Mouse (Mus musculus) heart, adult 2 months (tissue): ENCODE results near the gene Ipo4. TPM values are rescaled to one million over a fixed set of nuclear protein-coding genes. Genes with fewer than 3 reads are reported as not detected.

ENCODE experiments used
- DNase-seq, 2 experiments: peaks; one replicate each; pipeline ENCODE4 v3.0.0; 2021
- H3K27ac ChIP-seq: fragments of 200-600 bp; 2 replicates; pipeline ENCODE4 v1.8.1; 2022
- H3K27me3 ChIP-seq: fragments of 200-500 bp; 2 replicates; pipeline ENCODE4 v1.6.1; 2012; ENCODE audit warnings: mild to moderate bottlenecking, low read length, inconsistent platforms, mixed read lengths; ENCODE audit not compliant: control insufficient read depth, insufficient read depth
- H3K36me3 ChIP-seq: fragments of 200-500 bp; 2 replicates; pipeline ENCODE4 v1.6.1; 2012; ENCODE audit warnings: low read length, inconsistent platforms; ENCODE audit not compliant: control insufficient read depth, insufficient read depth
- H3K4me1 ChIP-seq: fragments of 200-500 bp; 2 replicates; pipeline ENCODE4 v1.6.1; 2011; ENCODE audit warnings: low read length; ENCODE audit not compliant: control insufficient read depth, insufficient read depth
- H3K4me3 ChIP-seq: fragments of 200-600 bp; 2 replicates; pipeline ENCODE4 v1.8.1; 2022
- H3K79me2 ChIP-seq: fragments of 200-500 bp; replicated peaks from 2 replicates; pipeline ENCODE4 v1.6.1; 2012; ENCODE audit warnings: mild to moderate bottlenecking, inconsistent platforms, low read length, moderate library complexity, mixed read lengths; ENCODE audit not compliant: control insufficient read depth, insufficient read depth
- H3K9ac ChIP-seq: fragments of 200-500 bp; 2 replicates; pipeline ENCODE4 v1.6.1; 2012; ENCODE audit warnings: low read depth, mild to moderate bottlenecking, control low read depth, inconsistent platforms, low read length, mixed read lengths
- CTCF ChIP-seq: fragments of 200-600 bp; IDR thresholded peaks from 2 replicates; pipeline ENCODE4 v1.8.1; 2022; ENCODE audit warnings: antibody characterized with exemption, mild to moderate bottlenecking, moderate library complexity
- EP300 ChIP-seq: fragments of 200-500 bp; IDR thresholded peaks from 2 replicates; pipeline ENCODE4 v1.6.1; 2011; ENCODE audit warnings: low read depth, low read length, control low read depth; ENCODE audit not compliant: insufficient read depth
- POLR2A ChIP-seq: fragments of 200-500 bp; IDR thresholded peaks from 2 replicates; pipeline ENCODE4 v1.6.1; 2011; ENCODE audit warnings: mild to moderate bottlenecking, low read depth, low read length, control low read depth; ENCODE audit not compliant: insufficient read depth
- WGBS: fragments of 180-500 bp; shearing (Covaris S2); methylation state at CpG from one replicate; pipeline ENCODE4 v1.1.7; 2018; 5-methylcytosine and 5-hydroxymethylcytosine counted together
- intact Hi-C: fragments of 180-260 bp; cut with DNase I; formaldehyde crosslinking; loops from one replicate; pipeline ENCODE4 v1.15.1; 2025
- polyA plus RNA-seq: library from polyadenylated mRNA; depleted of rRNA; stranded (reverse); fragments of >200 nt; gene quantifications from 2 replicates; pipeline ENCODE4 v1.2.3, GENCODE M21; 2012; rRNA removed
- total RNA-seq, 2 experiments: library from RNA; stranded (reverse); gene quantifications; 2 replicates each; pipeline ENCODE4 v1.2.3; 2021

Gene Ipo4
- total and polyA plus RNA-seq, 3 experiments: 51.3 to 68.2 (median 64.1) TPM

GRCm38 (mm10) chr14:55579511-55580496 lies 56.0 kb downstream of the Ipo4 start:
- H3K27me3 ChIP-seq: no peaks in the 10 kb centered on the region
- peaks cover 3% of the 10 kb centered on the region; the same call in 1 of the 2 replicates for H3K4me1 ChIP-seq
- no peaks in the 10 kb centered on the region for H3K36me3 ChIP-seq
- peak; percentile 33; the same call in 1 of the 2 replicates for TF ChIP-seq POLR2A
- no peak for TF ChIP-seq CTCF
- H3K4me3 ChIP-seq: no peak overlapping the region
- DNase-seq: no peak
- H3K79me2 ChIP-seq: 0 out of 2 replicates have a peak, but pooled peaks cover 4% of the 10 kb centered on the region
- 85% methylated on average over 23 of the region's 23 CpGs for WGBS
- no peak overlapping the region for H3K9ac ChIP-seq
- H3K27ac ChIP-seq: no peak overlapping the region
- intact Hi-C loops: no loop called here

- H3K9ac ChIP-seq: peak overlapping the region; percentile 95
- intact Hi-C loops: loop anchor here (1.0 kb wide), 1 partner anchor 18 kb away; the partner anchor contains the start of genes A730061H03Rik and Dcaf11
- WGBS: 23% methylated on average over 6 of the region's 6 CpGs
- 0 out of 2 replicates have a peak, but pooled peaks cover 4% of the 10 kb centered on the region for H3K79me2 ChIP-seq
- H3K4me3 ChIP-seq: peak overlapping the region; percentile 98
- no peaks in the 10 kb centered on the region for H3K36me3 ChIP-seq
- peak overlapping the region; percentile 94 for H3K27ac ChIP-seq
- H3K4me1 ChIP-seq: peaks cover 3% of the 10 kb centered on the region; the same call in 1 of the 2 replicates
- H3K27me3 ChIP-seq: no peaks in the 10 kb centered on the region
- TF ChIP-seq CTCF (no peak), POLR2A (no peak), EP300 (no peak)
- DNase-seq: peak in 1 of 2 experiments; percentile 73
Measured at GRCm38 (mm10) chr14:55578668-55579269, 57.0 kb downstream of the Ipo4 start.

- H3K36me3 ChIP-seq: no peaks in the 10 kb centered on the region
- H3K9ac ChIP-seq: peak within 1 kb of the TSS; percentile 95
- TF ChIP-seq EP300 (0 out of 2 replicates have a peak, but pooled peaks have one; percentile 18), POLR2A (peak; percentile 84), CTCF (no peak)
- no peaks in the 10 kb centered on the region for H3K27me3 ChIP-seq
- peak; percentile 86 to 90 for DNase-seq
- WGBS: under 1% methylated on average over 32 of the region's 32 CpGs
- peak within 1 kb of the TSS; percentile 94 for H3K27ac ChIP-seq
- peak within 1 kb of the TSS; percentile 98 for H3K4me3 ChIP-seq
- intact Hi-C loops: loop anchor here (1.0 kb wide), 1 partner anchor 18 kb away; the partner anchor contains the start of genes A730061H03Rik and Dcaf11
- H3K79me2 ChIP-seq: 0 out of 2 replicates have a peak, but pooled peaks cover 4% of the 10 kb centered on the region
- peaks cover 3% of the 10 kb centered on the region; the same call in 1 of the 2 replicates for H3K4me1 ChIP-seq
Measured at GRCm38 (mm10) chr14:55577871-55578667, 57.7 kb downstream of the Ipo4 start, which contains the start of gene Psme1. Gene Psme1 (plus strand): TSS chr14:55578123.

- intact Hi-C loops: no loop called here
Measured at GRCm38 (mm10) chr14:55576376-55576775, 59.4 kb downstream of the Ipo4 start.

GRCm38 (mm10) chr14:55575711-55576110 lies 60.0 kb downstream of the Ipo4 start:
- intact Hi-C loops: no loop called here
- H3K27ac ChIP-seq: peak overlapping the region; percentile 92
- H3K4me3 ChIP-seq: peak overlapping the region; percentile 30; the same call in 1 of the 2 replicates

More at GRCm38 (mm10) chr14:55576376-55576775, 59.4 kb downstream of the Ipo4 start:
- H3K4me1 ChIP-seq: peaks cover 3% of the 10 kb centered on the region; the same call in 1 of the 2 replicates
- DNase-seq: peak in 1 of 2 experiments; percentile 45
- H3K79me2 ChIP-seq: 0 out of 2 replicates have a peak, but pooled peaks cover 4% of the 10 kb centered on the region
- peak overlapping the region; percentile 25 for H3K4me3 ChIP-seq
- no peaks in the 10 kb centered on the region for H3K27me3 ChIP-seq
- TF ChIP-seq CTCF (no peak), POLR2A (no peak), EP300 (no peak)
- 59% methylated on average over 16 of the region's 16 CpGs for WGBS
- H3K36me3 ChIP-seq: no peaks in the 10 kb centered on the region
- H3K9ac ChIP-seq: peak overlapping the region; percentile 68
- H3K27ac ChIP-seq: peak overlapping the region; percentile 92

More at GRCm38 (mm10) chr14:55575711-55576110, 60.0 kb downstream of the Ipo4 start:
- 39% methylated on average over 13 of the region's 13 CpGs for WGBS
- peak in 1 of 2 experiments; percentile 57 for DNase-seq
- Histone ChIP-seq H3K27me3 (no peaks in the 10 kb centered on the region), H3K79me2 (0 out of 2 replicates have a peak, but pooled peaks cover 4% of the 10 kb centered on the region), H3K4me1 (peaks cover 3% of the 10 kb centered on the region; the same call in 1 of the 2 replicates), H3K9ac (peak overlapping the region; percentile 84), H3K36me3 (no peaks in the 10 kb centered on the region)
- TF ChIP-seq CTCF: no peak
- 0 out of 2 replicates have a peak, but pooled peaks have one; percentile 39 for TF ChIP-seq POLR2A

Other genes with a start within 250 kb of the Ipo4 start
Only the 30 nearest of the 34 such genes appear.
- gene Dhrs4, start 157.2 kb downstream of the Ipo4 start, total RNA-seq: 100 to 1,000 TPM; 106 to 125 TPM
- gene Dhrs4, start 157.2 kb downstream of the Ipo4 start, polyA plus RNA-seq: 64.7 and 85.7 TPM in 2 replicates
- gene Carmil3, start 145.3 kb downstream of the Ipo4 start, total RNA-seq: 1 to 10 TPM; 1.3 to 2.0 TPM
- 3.4 and 4.8 TPM in 2 replicates for gene Carmil3, start 145.3 kb downstream of the Ipo4 start, polyA plus RNA-seq
- gene Cpne6, start 125.5 kb downstream of the Ipo4 start, total RNA-seq: not detected
- gene Cpne6, start 125.5 kb downstream of the Ipo4 start, polyA plus RNA-seq: 0.25 and 0.26 TPM in 2 replicates
- not detected for gene Nrl, start 111.0 kb downstream of the Ipo4 start, total RNA-seq
- gene Nrl, start 111.0 kb downstream of the Ipo4 start, polyA plus RNA-seq: not detected in 2 replicates
- gene Pck2, start 95.7 kb downstream of the Ipo4 start, total RNA-seq: 1 to 10 TPM; 9.0 to 9.4 TPM
- gene Pck2, start 95.7 kb downstream of the Ipo4 start, polyA plus RNA-seq: 13.3 and 15.3 TPM in 2 replicates
- gene Dcaf11, start 76.0 kb downstream of the Ipo4 start, total RNA-seq: 100 to 1,000 TPM; 136 to 160 TPM
- 151 and 186 TPM in 2 replicates for gene Dcaf11, start 76.0 kb downstream of the Ipo4 start, polyA plus RNA-seq
- not detected for gene A730061H03Rik, start 75.6 kb downstream of the Ipo4 start, total RNA-seq
- gene A730061H03Rik, start 75.6 kb downstream of the Ipo4 start, polyA plus RNA-seq: 0.74 and 1.2 TPM in 2 replicates
- gene Fitm1, start 60.3 kb downstream of the Ipo4 start, total RNA-seq: 100 to 1,000 TPM; 165 to 187 TPM
- 323 and 403 TPM in 2 replicates for gene Fitm1, start 60.3 kb downstream of the Ipo4 start, polyA plus RNA-seq
- 100 to 1,000 TPM; 231 to 264 TPM for gene Psme1, start 57.8 kb downstream of the Ipo4 start, total RNA-seq
- gene Psme1, start 57.8 kb downstream of the Ipo4 start, polyA plus RNA-seq: 101 and 118 TPM in 2 replicates
- 10 to 100 TPM; 58.4 to 61.1 TPM for gene Emc9, start 50.7 kb downstream of the Ipo4 start, total RNA-seq
- gene Emc9, start 50.7 kb downstream of the Ipo4 start, polyA plus RNA-seq: 52.9 and 54.2 TPM in 2 replicates
- 100 to 1,000 TPM; 119 to 120 TPM for gene Psme2, start 44.8 kb downstream of the Ipo4 start, total RNA-seq
- 37.3 and 56.7 TPM in 2 replicates for gene Psme2, start 44.8 kb downstream of the Ipo4 start, polyA plus RNA-seq
- 10 to 100 TPM; 27.5 to 30.9 TPM for gene Rnf31, start 44.2 kb downstream of the Ipo4 start, total RNA-seq
- gene Rnf31, start 44.2 kb downstream of the Ipo4 start, polyA plus RNA-seq: 19.7 and 24.3 TPM in 2 replicates
- 1 to 10 TPM; 9.7 to 9.8 TPM for gene Irf9, start 32.4 kb downstream of the Ipo4 start, total RNA-seq
- gene Irf9, start 32.4 kb downstream of the Ipo4 start, polyA plus RNA-seq: 22.2 and 29.3 TPM in 2 replicates
- under 1 TPM in 1 of 2 experiments, not detected in 1; 0.32 TPM for gene Rec8, start 17.9 kb downstream of the Ipo4 start, total RNA-seq
- 0.12 and 0.29 TPM in 2 replicates for gene Rec8, start 17.9 kb downstream of the Ipo4 start, polyA plus RNA-seq
- gene Gm49378, start 1.9 kb upstream of the Ipo4 start, total RNA-seq: 1 to 10 TPM; 2.5 to 3.8 TPM
- gene Gm49378, start 1.9 kb upstream of the Ipo4 start, polyA plus RNA-seq: 3.5 and 5.0 TPM in 2 replicates
- gene Tm9sf1, start 7.8 kb upstream of the Ipo4 start, total RNA-seq: 10 to 100 TPM; 39.4 to 40.6 TPM
- 50.6 and 63.0 TPM in 2 replicates for gene Tm9sf1, start 7.8 kb upstream of the Ipo4 start, polyA plus RNA-seq
- under 1 TPM; 0.34 to 0.47 TPM for gene Tssk4, start 14.2 kb upstream of the Ipo4 start, total RNA-seq
- gene Tssk4, start 14.2 kb upstream of the Ipo4 start, polyA plus RNA-seq: 0.55 and 0.61 TPM in 2 replicates
- gene Mdp1, start 24.6 kb upstream of the Ipo4 start, total RNA-seq: 10 to 100 TPM; 45.3 to 49.1 TPM
- 35.7 and 54.9 TPM in 2 replicates for gene Mdp1, start 24.6 kb upstream of the Ipo4 start, polyA plus RNA-seq
- 1 to 10 TPM; 8.1 to 9.0 TPM for gene Gmpr2, start 36.0 kb upstream of the Ipo4 start, total RNA-seq
- gene Gmpr2, start 36.0 kb upstream of the Ipo4 start, polyA plus RNA-seq: 11.8 and 18.2 TPM in 2 replicates
- gene Nedd8, start 36.2 kb upstream of the Ipo4 start, total RNA-seq: 100 to 1,000 TPM; 242 to 262 TPM
- 265 and 340 TPM in 2 replicates for gene Nedd8, start 36.2 kb upstream of the Ipo4 start, polyA plus RNA-seq
- 10 to 100 TPM; 12.6 to 12.8 TPM for gene Tinf2, start 45.9 kb upstream of the Ipo4 start, total RNA-seq
- 7.6 and 8.5 TPM in 2 replicates for gene Tinf2, start 45.9 kb upstream of the Ipo4 start, polyA plus RNA-seq
- under 1 TPM; 0.16 to 0.43 TPM for gene Tgm1, start 78.0 kb upstream of the Ipo4 start, total RNA-seq
- gene Tgm1, start 78.0 kb upstream of the Ipo4 start, polyA plus RNA-seq: 0.31 and 0.41 TPM in 2 replicates
- gene Rabggta, start 86.3 kb upstream of the Ipo4 start, total RNA-seq: 10 to 100 TPM; 12.5 to 13.0 TPM
- gene Rabggta, start 86.3 kb upstream of the Ipo4 start, polyA plus RNA-seq: 26.3 and 32.2 TPM in 2 replicates
- 10 to 100 TPM; 35.4 to 40.2 TPM for gene Dhrs1, start 109.7 kb upstream of the Ipo4 start, total RNA-seq
- gene Dhrs1, start 109.7 kb upstream of the Ipo4 start, polyA plus RNA-seq: 82.9 and 85.8 TPM in 2 replicates
- gene Nop9, start 109.7 kb upstream of the Ipo4 start, total RNA-seq: 10 to 100 TPM; 10.1 to 11.4 TPM
- 8.3 and 13.1 TPM in 2 replicates for gene Nop9, start 109.7 kb upstream of the Ipo4 start, polyA plus RNA-seq
- gene Cideb, start 122.5 kb upstream of the Ipo4 start, total RNA-seq: under 1 TPM; 0.81 to 0.98 TPM
- gene Cideb, start 122.5 kb upstream of the Ipo4 start, polyA plus RNA-seq: 6.7 and 8.1 TPM in 2 replicates
- gene Ltb4r2, start 125.5 kb upstream of the Ipo4 start, total RNA-seq: under 1 TPM in 1 of 2 experiments, not detected in 1; 0.20 TPM
- 0.06 and 0.20 TPM in 2 replicates for gene Ltb4r2, start 125.5 kb upstream of the Ipo4 start, polyA plus RNA-seq
- gene Ltb4r1, start 130.0 kb upstream of the Ipo4 start, total RNA-seq: under 1 TPM; 0.34 to 0.36 TPM
- gene Ltb4r1, start 130.0 kb upstream of the Ipo4 start, polyA plus RNA-seq: 0.76 TPM in 2 replicates
- gene Adcy4, start 148.1 kb upstream of the Ipo4 start, total RNA-seq: 10 to 100 TPM; 16.1 to 20.3 TPM
- gene Adcy4, start 148.1 kb upstream of the Ipo4 start, polyA plus RNA-seq: 36.5 and 40.0 TPM in 2 replicates
- 1 to 10 TPM; 2.2 to 2.4 TPM for gene Ripk3, start 152.9 kb upstream of the Ipo4 start, total RNA-seq
- 3.5 and 4.1 TPM in 2 replicates for gene Ripk3, start 152.9 kb upstream of the Ipo4 start, polyA plus RNA-seq